Mouse (Mus musculus): ENCODE results near the gene Mobp.

DNA sequence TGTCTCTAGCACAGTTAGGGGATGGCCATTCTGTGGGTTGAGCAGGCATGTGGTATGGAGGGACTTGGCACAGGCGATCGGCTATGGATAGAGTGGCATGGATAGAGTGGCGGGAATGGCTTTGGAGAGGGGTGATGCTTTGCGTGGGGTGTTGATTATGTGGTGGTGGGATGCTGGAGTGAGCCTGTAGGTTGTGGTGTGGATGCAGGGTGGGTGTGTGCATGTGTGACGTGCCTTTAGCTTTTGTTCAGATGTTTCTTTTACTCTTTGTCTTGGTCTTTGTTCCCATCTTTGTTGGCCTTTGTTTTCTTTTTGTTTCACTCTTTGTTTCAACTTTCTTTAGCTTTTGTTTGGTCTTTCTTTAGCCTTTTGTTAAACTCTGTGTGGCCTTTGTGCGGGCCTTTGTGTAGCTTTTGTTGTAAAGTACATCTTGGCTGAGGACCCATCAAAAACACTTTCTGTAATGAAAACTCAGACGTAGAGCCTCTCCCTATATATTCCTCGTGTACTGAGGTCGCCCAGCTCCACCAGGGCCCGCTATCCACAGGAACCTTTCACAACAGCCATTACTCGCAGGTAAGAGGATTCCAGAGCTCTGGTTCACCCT is at the start of gene Mobp:
- TF ChIP-seq CTCF (IDR thresholded peaks at IDR 0.05; ENCODE audit: low read depth, low read length) (no peak), POLR2A (IDR thresholded peaks at IDR 0.05; ENCODE audit: borderline replicate concordance, low read depth, low read length) (no peak)

Measured in bone marrow macrophage, adult 2 months (primary cell).